Mouse (Mus musculus) sigmoid colon, adult 10 weeks (tissue): ENCODE data around the gene Nhlrc4. TPM values are rescaled to one million over a fixed set of nuclear protein-coding genes. Genes with fewer than 3 reads are reported as not detected.

Source experiments
- polyA plus RNA-seq: library from polyadenylated mRNA; stranded (reverse); fragments of 350-450 nt; fragmentation: Illumina TruSeq; extraction: RNeasy Lipid Tissue Mini Kit (QIAGEN cat#74804); gene quantifications from one replicate; pipeline ENCODE4 v1.2.3, GENCODE M21; 2014; ENCODE audit warnings: low read depth, low replicate concordance

Nhlrc4 gene
- polyA plus RNA-seq: not detected

DNA sequence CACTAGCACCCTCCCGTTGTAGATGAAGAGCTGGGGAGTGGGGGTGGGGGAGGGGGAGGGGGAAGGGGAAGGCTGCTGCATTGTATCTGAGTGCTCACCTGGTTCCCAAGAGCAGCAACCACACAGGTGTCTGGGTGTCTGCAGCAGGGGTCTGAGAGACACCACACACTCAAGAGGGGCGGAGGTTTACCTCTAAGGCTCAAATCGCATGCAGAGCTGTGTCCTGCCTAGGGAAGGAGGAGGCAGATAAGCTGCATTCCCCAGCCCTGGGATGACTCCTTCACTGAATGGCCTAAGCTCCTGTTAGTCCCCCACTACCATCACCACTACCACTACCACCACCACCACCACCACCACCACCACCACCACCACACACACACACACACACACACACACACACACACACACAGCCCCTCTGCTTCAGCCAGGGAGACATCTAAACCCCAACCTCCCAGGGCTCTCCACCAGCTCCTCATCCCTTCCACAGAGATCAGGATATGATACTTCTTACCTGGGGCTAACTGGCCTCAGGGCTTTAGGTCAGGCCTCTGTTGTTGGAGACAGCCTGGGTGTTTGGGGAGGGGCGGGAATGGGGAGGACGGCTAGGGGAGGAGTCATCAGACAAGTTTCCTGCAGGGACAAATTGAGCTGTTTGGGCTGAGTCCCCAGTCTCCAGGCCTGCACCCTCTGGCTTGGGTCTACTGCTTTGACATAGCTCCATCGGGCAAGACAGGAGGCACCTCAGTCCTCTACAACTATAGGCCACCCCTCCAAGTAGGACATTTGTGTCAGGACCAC, at the start of gene Nhlrc4, which contains the start of gene Pigq:
TSS of gene Nhlrc4 (minus strand) at position 596 of the 798 bp plus-strand sequence.
TSS of gene Pigq (minus strand) at position 571 of the 798 bp plus-strand sequence.

DNA sequence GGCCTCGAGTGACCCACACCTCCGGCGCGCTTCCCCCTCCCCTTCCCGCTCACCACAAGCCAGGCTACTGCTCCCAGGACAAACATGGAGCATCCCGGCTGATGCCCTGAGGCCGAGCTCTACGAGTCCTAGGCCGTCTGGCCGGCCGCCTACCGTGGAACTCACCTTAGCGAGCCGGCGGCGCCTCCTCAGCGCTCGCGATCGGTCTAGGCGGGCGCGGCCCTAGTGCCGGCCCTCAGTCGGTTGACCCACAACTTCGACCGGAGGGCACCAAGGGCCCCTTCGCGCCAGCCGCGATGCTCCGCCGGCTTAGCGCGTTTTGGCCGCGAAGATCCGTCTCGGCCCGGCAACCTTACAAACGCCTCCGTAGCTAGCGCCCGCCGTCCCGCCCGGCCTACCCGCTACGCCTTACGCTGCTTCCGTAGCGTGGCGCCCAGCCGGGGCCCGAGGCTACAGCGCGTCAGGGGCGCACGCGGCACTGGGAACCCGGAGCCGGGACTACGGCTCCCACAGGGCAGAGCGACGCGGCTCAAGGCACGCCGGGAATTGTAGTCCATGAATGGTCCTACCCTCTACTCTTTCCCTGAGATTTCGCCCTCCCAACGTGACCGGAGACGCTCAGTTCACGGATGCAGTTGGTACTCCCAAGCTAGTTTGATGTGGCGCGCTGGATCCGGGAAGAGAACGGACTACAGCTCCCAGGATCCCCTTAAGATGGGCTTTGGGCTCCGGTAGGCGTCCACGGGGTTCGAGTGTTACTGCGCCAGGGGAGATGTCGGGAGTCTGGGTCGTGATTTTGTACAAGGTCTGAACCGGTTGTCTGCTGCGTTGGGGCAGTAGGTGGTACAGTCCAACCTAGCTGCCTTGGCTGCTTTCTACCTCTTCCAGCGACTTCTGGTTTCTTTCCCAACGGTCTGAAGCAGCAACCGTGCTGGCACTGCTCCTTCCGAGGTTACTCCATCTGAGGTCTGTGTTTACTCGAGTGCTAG, 40.8 kb upstream of the Nhlrc4 start, which contains the start of gene Capn15:
TSS of gene Capn15 (minus strand) at position 491 of the 989 bp plus-strand sequence.

DNA sequence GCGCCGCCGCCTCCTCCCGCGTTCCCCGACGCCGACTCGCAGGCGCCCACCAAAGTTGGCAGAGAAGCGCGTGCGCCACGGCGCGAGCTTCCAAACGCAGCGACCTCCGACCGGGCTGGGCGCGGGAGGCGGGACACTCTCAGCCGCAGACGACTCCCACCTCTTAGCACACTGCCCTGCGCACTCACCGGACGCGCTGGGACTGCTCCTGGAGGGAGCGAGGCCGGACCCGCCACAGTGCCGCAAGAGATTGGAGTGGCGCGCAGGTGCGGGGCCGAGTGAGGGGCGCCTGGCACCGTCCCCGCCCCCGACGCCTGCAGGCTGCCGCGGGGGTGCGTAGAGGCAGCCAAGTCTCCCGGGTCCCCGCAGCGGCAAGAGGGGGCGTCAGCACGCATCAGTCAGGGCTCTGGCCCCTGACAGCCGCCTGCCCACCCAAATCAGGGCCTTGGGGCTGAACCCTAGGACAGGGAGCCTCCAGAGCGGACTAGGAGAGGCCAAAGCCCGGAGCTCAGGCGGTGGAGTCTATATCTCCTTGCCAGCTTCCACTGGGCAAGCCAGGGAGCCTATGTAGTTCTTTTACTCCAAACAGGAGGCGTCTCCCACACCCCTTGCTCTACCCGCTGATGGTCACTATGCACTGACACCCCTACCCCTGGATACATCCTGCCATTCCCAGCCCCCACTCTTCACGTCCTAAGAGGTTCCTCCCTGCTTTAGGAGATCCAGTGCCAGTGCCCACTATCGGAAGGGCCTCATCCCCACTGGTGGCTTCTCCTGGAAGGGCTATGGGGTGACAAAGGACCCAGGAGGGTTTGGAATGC, 7.3 kb upstream of the Nhlrc4 start, which contains the start of gene A930017K11Rik:
TSS of gene A930017K11Rik (minus strand) at position 763 of the 821 bp plus-strand sequence.

DNA sequence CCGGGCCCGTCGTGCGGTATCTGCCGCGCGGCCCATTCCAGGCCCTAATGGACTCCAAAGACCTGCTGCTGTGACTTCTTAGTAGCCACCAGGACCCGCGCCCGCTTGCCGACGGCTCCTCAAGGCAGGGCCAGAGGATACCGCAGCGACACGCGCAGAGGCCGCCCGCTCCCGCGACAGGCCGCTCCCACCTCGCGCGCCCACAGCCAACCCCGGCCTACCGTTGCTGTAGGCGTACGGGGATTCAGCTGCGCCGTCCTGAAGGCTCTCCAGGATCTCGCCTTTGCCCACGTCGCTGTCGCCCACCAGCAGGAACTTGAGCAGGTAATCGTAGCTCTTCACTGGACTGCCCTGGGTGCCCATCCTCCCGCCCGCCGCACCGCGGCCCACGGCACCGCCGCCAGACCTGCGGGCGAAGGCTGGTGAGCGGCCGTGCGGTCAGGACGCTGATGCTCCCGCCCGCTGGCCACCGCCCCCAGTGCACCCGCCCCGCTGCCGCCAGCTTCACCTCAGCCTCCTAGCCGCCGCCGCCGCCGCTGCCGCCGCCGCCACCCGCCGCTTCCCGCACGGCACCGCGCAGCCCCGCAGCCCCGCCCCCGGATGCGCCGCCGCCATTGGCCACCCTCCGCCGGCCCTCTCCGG, 25.5 kb downstream of the Nhlrc4 start, which contains the start of gene Rab40c:
TSS of gene Rab40c (minus strand) at position 584 of the 642 bp plus-strand sequence.

Other genes starting within 250 kb of the Nhlrc4 start
- gene Gng13, start 227.8 kb downstream of the Nhlrc4 start, polyA plus RNA-seq: not detected
- not detected for gene Chtf18, start 217.5 kb downstream of the Nhlrc4 start, polyA plus RNA-seq
- not detected for gene Rpusd1, start 217.3 kb downstream of the Nhlrc4 start, polyA plus RNA-seq
- not detected for gene Mslnl, start 208.9 kb downstream of the Nhlrc4 start, polyA plus RNA-seq
- 0.41 TPM for gene Msln, start 190.6 kb downstream of the Nhlrc4 start, polyA plus RNA-seq
- 1.5 TPM for gene Narfl, start 171.2 kb downstream of the Nhlrc4 start, polyA plus RNA-seq
- gene Haghl, start 159.3 kb downstream of the Nhlrc4 start, polyA plus RNA-seq: not detected
- gene Ccdc78, start 158.4 kb downstream of the Nhlrc4 start, polyA plus RNA-seq: not detected
- 0.38 TPM for gene Fam173a, start 152.1 kb downstream of the Nhlrc4 start, polyA plus RNA-seq
- gene AC134908.4, start 149.3 kb downstream of the Nhlrc4 start, polyA plus RNA-seq: not detected
- not detected for gene Metrn, start 147.8 kb downstream of the Nhlrc4 start, polyA plus RNA-seq
- 1.4 TPM for gene Fbxl16, start 135.9 kb downstream of the Nhlrc4 start, polyA plus RNA-seq
- 0.76 TPM for gene Wdr24, start 121.3 kb downstream of the Nhlrc4 start, polyA plus RNA-seq
- 3.4 TPM for gene Jmjd8, start 116.1 kb downstream of the Nhlrc4 start, polyA plus RNA-seq
- 7.7 TPM for gene Stub1, start 111.6 kb downstream of the Nhlrc4 start, polyA plus RNA-seq
- gene Rhbdl1, start 107.7 kb downstream of the Nhlrc4 start, polyA plus RNA-seq: not detected
- not detected for gene Gm20683, start 103.2 kb downstream of the Nhlrc4 start, polyA plus RNA-seq
- gene Rhot2, start 100.1 kb downstream of the Nhlrc4 start, polyA plus RNA-seq: 18.0 TPM
- gene Wdr90, start 83.5 kb downstream of the Nhlrc4 start, polyA plus RNA-seq: 1.8 TPM
- gene Mcrip2, start 76.2 kb downstream of the Nhlrc4 start, polyA plus RNA-seq: not detected
- gene Mettl26, start 69.9 kb downstream of the Nhlrc4 start, polyA plus RNA-seq: 15.8 TPM
- gene Wfikkn1, start 64.1 kb downstream of the Nhlrc4 start, polyA plus RNA-seq: not detected
- 1.5 TPM for gene Rab40c, start 25.2 kb downstream of the Nhlrc4 start, polyA plus RNA-seq
- gene Pigq, start within 50 bp of the Nhlrc4 start, polyA plus RNA-seq: 26.7 TPM
- gene A930017K11Rik, start 7.6 kb upstream of the Nhlrc4 start, polyA plus RNA-seq: not detected
- 0.85 TPM for gene Capn15, start 40.8 kb upstream of the Nhlrc4 start, polyA plus RNA-seq
- 2.1 TPM for gene Rab11fip3, start 124.6 kb upstream of the Nhlrc4 start, polyA plus RNA-seq
- gene Decr2, start 145.4 kb upstream of the Nhlrc4 start, polyA plus RNA-seq: 34.7 TPM
- gene Nme4, start 150.6 kb upstream of the Nhlrc4 start, polyA plus RNA-seq: not detected
- gene Tmem8, start 168.3 kb upstream of the Nhlrc4 start, polyA plus RNA-seq: 12.7 TPM
- 4.6 TPM for gene Mrpl28, start 178.5 kb upstream of the Nhlrc4 start, polyA plus RNA-seq
- gene Axin1, start 193.7 kb upstream of the Nhlrc4 start, polyA plus RNA-seq: 20.7 TPM